Mouse (Mus musculus): ENCODE results near the gene Kank1.

DNA sequence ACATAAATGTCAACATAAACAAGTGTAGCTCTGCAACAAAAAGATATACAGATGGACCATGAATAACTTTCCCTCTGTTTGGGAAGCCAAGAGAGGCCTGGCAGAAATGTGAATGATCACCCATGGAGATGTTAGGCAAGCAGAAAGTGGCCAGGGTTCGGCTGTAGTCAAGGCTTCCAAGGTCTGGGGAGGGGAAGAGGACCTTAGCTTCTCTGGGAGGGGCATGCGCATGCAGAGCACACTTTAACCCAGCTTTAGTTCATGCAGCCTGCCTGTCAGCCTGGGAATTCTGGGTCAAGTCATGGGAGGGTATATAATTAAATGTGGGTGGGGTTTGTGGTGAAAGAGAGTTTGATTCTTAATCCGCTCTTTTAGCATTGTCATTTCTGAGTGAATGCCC lies 180.9 kb downstream of the Kank1 start:
- TF ChIP-seq CTCF (IDR thresholded peaks at IDR 0.05; ENCODE audit: low read depth, low read length) = no peak
- TF ChIP-seq POLR2A (IDR thresholded peaks at IDR 0.05; ENCODE audit: borderline replicate concordance, low read depth, low read length) = no peak

All from bone marrow macrophage, adult 2 months (primary cell).